Mouse (Mus musculus) midbrain, embryonic 14.5 days (tissue): ENCODE data around the gene Cryz. TPM values are rescaled to one million over a fixed set of nuclear protein-coding genes. Genes with fewer than 3 reads are reported as not detected.

Experiments
- ATAC-seq: fragments of 200-750 bp; cut with Nextera tagmentation; 2 replicates; pipeline ENCODE4 v1.8.0; 2017; ENCODE audit warnings: moderate number of reproducible peaks, moderate library complexity; ENCODE audit not compliant: low FRiP score, low TSS enrichment
- DNase-seq: peaks from one replicate; pipeline ENCODE4 v3.0.0-alpha.2; 2015
- H3K27ac ChIP-seq: fragments of 300-500 bp; sonication (generic); replicated peaks from 2 replicates; pipeline ENCODE4 v1.5.1; 2014; ENCODE audit warnings: mild to moderate bottlenecking, low read depth, low read length, moderate library complexity
- H3K27me3 ChIP-seq: fragments of 300-500 bp; sonication (generic); 2 replicates; pipeline ENCODE4 v1.6.1; 2014; ENCODE audit warnings: low read length, control low read depth, mixed read lengths; ENCODE audit not compliant: control insufficient read depth, insufficient read depth
- H3K36me3 ChIP-seq: fragments of 300-500 bp; sonication (generic); 2 replicates; pipeline ENCODE4 v1.6.1; 2014; ENCODE audit warnings: low read length, control low read depth; ENCODE audit not compliant: control insufficient read depth, insufficient read depth
- H3K4me1 ChIP-seq: fragments of 300-500 bp; sonication (generic); 2 replicates; pipeline ENCODE4 v1.6.1; 2014; ENCODE audit warnings: mild to moderate bottlenecking, antibody characterized with exemption, low read length, control low read depth; ENCODE audit not compliant: control insufficient read depth, insufficient read depth
- H3K4me2 ChIP-seq: fragments of 300-500 bp; sonication (generic); 2 replicates; pipeline ENCODE4 v1.6.1; 2014; ENCODE audit warnings: mild to moderate bottlenecking, low read length, moderate library complexity
- H3K4me3 ChIP-seq: fragments of 300-500 bp; sonication (generic); replicated peaks from 2 replicates; pipeline ENCODE4 v1.5.1; 2014; ENCODE audit warnings: low read depth, low read length
- H3K9ac ChIP-seq: fragments of 300-500 bp; sonication (generic); replicated peaks from 2 replicates; pipeline ENCODE4 v1.6.1; 2014; ENCODE audit warnings: mild to moderate bottlenecking, low read length, moderate library complexity
- H3K9me3 ChIP-seq: fragments of 300-500 bp; sonication (generic); 2 replicates; pipeline ENCODE4 v1.6.1; 2016; ENCODE audit warnings: low read length, control low read depth, mixed read lengths; ENCODE audit not compliant: control insufficient read depth
- WGBS: fragments of 180-500 bp; shearing (Covaris S2); extraction: QIAGEN DNeasy Blood & Tissue Kit; methylation state at CpG from one replicate; pipeline ENCODE4 v1.1.7; 2014; 5-methylcytosine and 5-hydroxymethylcytosine counted together
- polyA plus RNA-seq: library from polyadenylated mRNA; unstranded; fragments of >200 nt; fragmentation: Nextera tagmentation; extraction: Ambion mirVana; gene quantifications from 2 replicates; pipeline ENCODE4 v1.2.1, GENCODE M21; 2014

Cryz gene
- polyA plus RNA-seq, 1 experiment from 2014 or later: 13.9 TPM

- Histone ChIP-seq H3K4me3 (no peak overlapping the region), H3K9ac (no peak overlapping the region), H3K36me3 (no peaks in the 10 kb centered on the region), H3K27me3 (no peaks in the 10 kb centered on the region), H3K27ac (peak overlapping the region; percentile 63), H3K4me1 (peaks cover 16% of the 10 kb centered on the region), H3K9me3 (no peaks in the 10 kb centered on the region), H3K4me2 (no peak overlapping the region)
- peak; percentile 6; the same call in 1 of the 2 replicates for ATAC-seq
- no peak for DNase-seq
- WGBS: 46% methylated on average over 5 of the region's 5 CpGs
Observed at GRCm38 (mm10) chr3:154653454-154653853, 56.9 kb downstream of the Cryz start.

- 72% methylated on average over 6 of the region's 6 CpGs for WGBS
- DNase-seq (no peak), ATAC-seq (no peak)
- no peaks in the 10 kb centered on the region for H3K27me3 ChIP-seq
- H3K36me3 ChIP-seq: no peaks in the 10 kb centered on the region
- no peak overlapping the region for H3K27ac ChIP-seq
- peaks cover 14% of the 10 kb centered on the region for H3K4me1 ChIP-seq
- H3K4me2 ChIP-seq: no peak overlapping the region
- no peak overlapping the region for H3K4me3 ChIP-seq
- no peaks in the 10 kb centered on the region for H3K9me3 ChIP-seq
- H3K9ac ChIP-seq: no peak overlapping the region
Observed at GRCm38 (mm10) chr3:154654284-154654683, 57.8 kb downstream of the Cryz start.

GRCm38 (mm10) chr3:154654901-154655300 lies 58.4 kb downstream of the Cryz start:
- H3K4me3 ChIP-seq: no peak overlapping the region
- no peaks in the 10 kb centered on the region for H3K27me3 ChIP-seq
- no peak overlapping the region for H3K4me2 ChIP-seq
- WGBS: 85% methylated on average over 12 of the region's 12 CpGs
- no peak overlapping the region for H3K9ac ChIP-seq
- peaks cover 8% of the 10 kb centered on the region for H3K4me1 ChIP-seq
- no peak for ATAC-seq
- H3K36me3 ChIP-seq: no peaks in the 10 kb centered on the region
- no peaks in the 10 kb centered on the region for H3K9me3 ChIP-seq
- H3K27ac ChIP-seq: no peak overlapping the region
- no peak for DNase-seq

- WGBS: 84% methylated on average over 5 of the region's 5 CpGs
- Histone ChIP-seq H3K36me3 (no peaks in the 10 kb centered on the region), H3K9ac (no peak overlapping the region), H3K27me3 (no peaks in the 10 kb centered on the region), H3K27ac (no peak overlapping the region), H3K9me3 (no peaks in the 10 kb centered on the region), H3K4me1 (peaks cover 10% of the 10 kb centered on the region), H3K4me3 (no peak overlapping the region), H3K4me2 (no peak overlapping the region)
- DNase-seq (no peak), ATAC-seq (no peak)
Observed at GRCm38 (mm10) chr3:154655711-154656110, 59.2 kb downstream of the Cryz start.

GRCm38 (mm10) chr3:154663545-154663944 lies 67.0 kb downstream of the Cryz start, which contains the start of gene Erich3:
TSS of gene Erich3 (plus strand) at chr3:154663859.
- Histone ChIP-seq H3K27ac (peak within 1 kb of the TSS; percentile 88), H3K4me2 (peak within 1 kb of the TSS; percentile 82), H3K9me3 (no peaks in the 10 kb centered on the region), H3K4me3 (peak within 1 kb of the TSS; percentile 42), H3K36me3 (no peaks in the 10 kb centered on the region), H3K27me3 (no peaks in the 10 kb centered on the region), H3K9ac (peak within 1 kb of the TSS; percentile 70), H3K4me1 (peaks cover 14% of the 10 kb centered on the region; the same call in 1 of the 2 replicates)
- ATAC-seq: no peak
- WGBS: 17% methylated on average over 7 of the region's 7 CpGs
- DNase-seq: no peak

GRCm38 (mm10) chr3:154663976-154664581 lies 67.6 kb downstream of the Cryz start:
- 2% methylated on average over 25 of the region's 27 CpGs for WGBS
- Histone ChIP-seq H3K9me3 (no peaks in the 10 kb centered on the region), H3K4me1 (peaks cover 14% of the 10 kb centered on the region; the same call in 1 of the 2 replicates), H3K9ac (peak overlapping the region; percentile 70), H3K36me3 (no peaks in the 10 kb centered on the region), H3K4me2 (peak overlapping the region; percentile 82), H3K4me3 (peak overlapping the region; percentile 42), H3K27ac (peak overlapping the region; percentile 88), H3K27me3 (no peaks in the 10 kb centered on the region)
- peak; percentile 86 for ATAC-seq
- DNase-seq: peak; percentile 79

GRCm38 (mm10) chr3:154664636-154665035 lies 68.1 kb downstream of the Cryz start:
- DNase-seq (no peak), ATAC-seq (no peak)
- Histone ChIP-seq H3K9ac (peak overlapping the region; percentile 70; the same call in 1 of the 2 replicates), H3K4me2 (peak overlapping the region; percentile 82), H3K4me1 (peaks cover 14% of the 10 kb centered on the region; the same call in 1 of the 2 replicates), H3K9me3 (no peaks in the 10 kb centered on the region), H3K36me3 (no peaks in the 10 kb centered on the region), H3K4me3 (peak overlapping the region; percentile 42), H3K27me3 (no peaks in the 10 kb centered on the region), H3K27ac (peak overlapping the region; percentile 88)
- 30% methylated on average over 4 of the region's 4 CpGs for WGBS

- Histone ChIP-seq H3K36me3 (no peaks in the 10 kb centered on the region), H3K4me3 (no peak overlapping the region), H3K4me2 (no peak overlapping the region), H3K9ac (no peak overlapping the region), H3K4me1 (peaks cover 10% of the 10 kb centered on the region; the same call in 1 of the 2 replicates), H3K27ac (no peak overlapping the region), H3K9me3 (no peaks in the 10 kb centered on the region), H3K27me3 (no peaks in the 10 kb centered on the region)
- DNase-seq (no peak), ATAC-seq (no peak)
- 88% methylated on average over 3 of the region's 3 CpGs for WGBS
Observed at GRCm38 (mm10) chr3:154668485-154668884, 72.0 kb downstream of the Cryz start.

GRCm38 (mm10) chr3:154670584-154670983 lies 74.1 kb downstream of the Cryz start:
- ATAC-seq: no peak
- H3K9ac ChIP-seq: no peak overlapping the region
- H3K27ac ChIP-seq: no peak overlapping the region
- WGBS: 88% methylated on average over 6 of the region's 6 CpGs
- no peaks in the 10 kb centered on the region for H3K4me1 ChIP-seq
- no peak for DNase-seq
- no peaks in the 10 kb centered on the region for H3K9me3 ChIP-seq
- no peaks in the 10 kb centered on the region for H3K36me3 ChIP-seq
- H3K4me2 ChIP-seq: no peak overlapping the region
- no peaks in the 10 kb centered on the region for H3K27me3 ChIP-seq
- no peak overlapping the region for H3K4me3 ChIP-seq
